Comparison of ENCODE assay signal across 8 mouse cellular contexts in the genomic region with DNA sequence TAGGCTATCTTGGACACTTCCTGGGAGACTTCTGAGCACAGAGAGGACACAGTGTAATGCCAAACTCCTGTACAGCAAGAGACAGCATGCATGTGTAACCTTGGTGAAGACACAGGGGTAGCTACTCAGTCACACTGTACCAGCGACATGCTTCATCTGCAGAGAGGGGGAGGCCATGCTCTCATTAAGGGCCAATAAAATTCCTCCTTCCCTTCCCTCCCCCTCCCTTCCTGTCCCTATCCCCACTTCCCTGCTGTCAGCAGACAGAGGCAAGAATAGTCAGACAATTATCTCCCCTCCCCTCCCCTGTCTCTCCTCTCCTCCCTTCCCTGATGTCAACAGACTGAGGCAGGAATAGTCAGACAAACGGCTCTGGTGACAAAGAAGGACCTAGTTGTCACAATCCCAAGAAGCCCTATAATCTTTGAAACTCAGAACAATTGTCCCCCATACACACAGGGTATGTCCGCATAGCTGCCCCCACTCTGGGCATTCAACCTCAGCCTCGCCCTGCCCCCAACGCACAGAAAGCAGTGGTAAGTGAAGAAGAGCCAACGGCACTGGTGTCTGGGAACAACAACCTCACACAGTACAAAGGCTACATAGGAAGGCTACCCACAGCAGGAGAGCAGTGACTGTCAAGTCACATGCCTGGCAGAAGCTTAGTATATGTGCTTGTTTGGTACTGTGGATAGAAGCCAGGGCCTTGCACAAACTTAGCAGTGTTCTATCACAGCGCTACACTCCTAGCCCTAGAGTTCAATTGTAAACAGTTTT. TPM values are rescaled to one million over a fixed set of nuclear protein-coding genes. Genes with fewer than 3 reads are reported as not detected.
DNase-seq lines count a peak whose midpoint lies in the region; ATAC-seq and TF ChIP-seq lines count a peak whose summit lies in the region.

No protein-coding gene starts in this region.

- peak; percentile 66; the same call in 1 of the 2 replicates for TF ChIP-seq EP300 in heart, adult 2 months (IDR thresholded peaks at IDR 0.05; ENCODE audit: insufficient read depth, low read depth, low read length)

- H3K27me3 ChIP-seq in heart, adult 2 months (ENCODE audit: control insufficient read depth, insufficient read depth, low read length), result no peaks in the 10 kb centered on the region
- no peaks in the 10 kb centered on the region for H3K27me3 ChIP-seq in forebrain, embryonic 16.5 days (replicated peaks; ENCODE audit: control insufficient read depth, insufficient read depth, low read length)
- H3K27me3 ChIP-seq in limb, embryonic 10.5 days (ENCODE audit: low read depth, poor library complexity, severe bottlenecking), result no peaks in the 10 kb centered on the region
- no peaks in the 10 kb centered on the region for H3K27me3 ChIP-seq in myocyte (ENCODE audit: control insufficient read depth, insufficient read depth, insufficient read length)

- 0 out of 2 replicates have a peak, but pooled peaks have one; percentile 10 for TF ChIP-seq POLR2A in heart, adult 2 months (IDR thresholded peaks at IDR 0.05; ENCODE audit: insufficient read depth, low read depth, low read length)
- no peak for TF ChIP-seq POLR2A in myocyte (IDR thresholded peaks at IDR 0.05; ENCODE audit: insufficient read length, low read depth)

- H3K4me3 ChIP-seq in heart, adult 2 months, result no peak overlapping the region
- H3K4me3 ChIP-seq in forebrain, embryonic 16.5 days (replicated peaks; ENCODE audit: low read length), result no peak overlapping the region
- no peak overlapping the region for H3K4me3 ChIP-seq in limb, embryonic 10.5 days
- H3K4me3 ChIP-seq in myocyte, result no peak overlapping the region

- H3K4me1 ChIP-seq in heart, adult 2 months (ENCODE audit: control insufficient read depth, insufficient read depth, low read length), result peaks cover 42% of the 10 kb centered on the region
- H3K4me1 ChIP-seq in forebrain, embryonic 16.5 days (replicated peaks; ENCODE audit: control insufficient read depth, insufficient read depth, low read length), result peaks cover 43% of the 10 kb centered on the region
- H3K4me1 ChIP-seq in limb, embryonic 10.5 days, result peaks cover 39% of the 10 kb centered on the region

- H3K4me2 ChIP-seq in forebrain, embryonic 16.5 days (ENCODE audit: low read length), result no peak overlapping the region
- H3K4me2 ChIP-seq in myocyte (ENCODE audit: low read depth), result peak overlapping the region; percentile 84

- no peak overlapping the region for H3ac ChIP-seq in myocyte (ENCODE audit: control insufficient read depth, insufficient read length)

- intact Hi-C loops in heart, adult 2 months (cut with DNase I), result no loop called here

- DNase-seq in heart, adult 2 months, result peak in 1 of 2 experiments; percentile 49
- DNase-seq in heart, postnatal 4 days, result no peak
- peak; percentile 98 for DNase-seq in adipocyte (ENCODE audit: low spot score)
- DNase-seq in limb, embryonic 10.5 days (ENCODE audit: low spot score), result no peak
- no peak for DNase-seq in ovary, adult 18-20 months (ENCODE audit: low spot score)
- no peak for DNase-seq in thymus, postnatal 10 days (ENCODE audit: low spot score in 2 of 2)

- 20% methylated on average over 7 of the region's 7 CpGs for WGBS in heart, adult 2 months
- 16% methylated on average over 7 of the region's 7 CpGs for WGBS in forebrain, embryonic 16.5 days
- WGBS in limb, embryonic 10.5 days, result 37% methylated on average over 7 of the region's 7 CpGs

- peak; percentile 86 for ATAC-seq in forebrain, embryonic 16.5 days

- TF ChIP-seq CTCF in heart, adult 2 months (IDR thresholded peaks at IDR 0.05), result no peak

- peaks cover 2% of the 10 kb centered on the region; the same call in 1 of the 2 replicates for H3K36me3 ChIP-seq in heart, adult 2 months (ENCODE audit: control insufficient read depth, insufficient read depth, low read length)
- no peaks in the 10 kb centered on the region for H3K36me3 ChIP-seq in forebrain, embryonic 16.5 days (ENCODE audit: control insufficient read depth, insufficient read depth)
- no peaks in the 10 kb centered on the region for H3K36me3 ChIP-seq in limb, embryonic 10.5 days
- no peaks in the 10 kb centered on the region for H3K36me3 ChIP-seq in myocyte (ENCODE audit: control insufficient read depth, insufficient read depth)

- peak overlapping the region; percentile 79 for H3K27ac ChIP-seq in heart, adult 2 months
- H3K27ac ChIP-seq in forebrain, embryonic 16.5 days (ENCODE audit: low read length), result peak overlapping the region; percentile 87
- peak overlapping the region; percentile 58 for H3K27ac ChIP-seq in limb, embryonic 10.5 days

- H3K79me2 ChIP-seq in heart, adult 2 months (replicated peaks; ENCODE audit: control insufficient read depth, insufficient read depth, low read length), result no peaks in the 10 kb centered on the region
- peaks cover 89% of the 10 kb centered on the region for H3K79me2 ChIP-seq in myocyte (ENCODE audit: control insufficient read depth, insufficient read depth)

- peak overlapping the region; percentile 30; the same call in 1 of the 2 replicates for H3K9ac ChIP-seq in heart, adult 2 months (ENCODE audit: low read depth, low read length)
- H3K9ac ChIP-seq in forebrain, embryonic 16.5 days (replicated peaks; ENCODE audit: low read depth, low read length), result 0 out of 2 replicates have a peak overlapping the region, but pooled peaks have one; percentile 28

- H3K9me3 ChIP-seq in forebrain, embryonic 16.5 days (ENCODE audit: control insufficient read depth, low read length), result no peaks in the 10 kb centered on the region
- H3K9me3 ChIP-seq in limb, embryonic 10.5 days (replicated peaks), result no peaks in the 10 kb centered on the region

TF ChIP-seq in myocyte, 11 proteins besides CTCF, POLR2A, EP300 and RAD21:
- no peak for TF ChIP-seq MYOG (IDR thresholded peaks at IDR 0.05; ENCODE audit: control insufficient read depth in 1 of 3, insufficient read depth in 1 of 3, insufficient read length in 2 of 3, low read depth in 2 of 3)
- peak; percentile 48 for TF ChIP-seq USF1 (IDR thresholded peaks at IDR 0.05; ENCODE audit: low read depth)

RNA-seq across cellular contexts. Expression of a gene that starts 28.8 kb away (rescaled TPM):
- 10 to 100 TPM; 14.6 to 16.9 TPM for total RNA-seq in heart, adult 2 months (2021)
- polyA plus RNA-seq in heart, adult 2 months (2012; rRNA removed), result 16.5 and 16.8 TPM in 2 replicates
- total RNA-seq in heart, postnatal 4 days (2021), result 10 to 100 TPM; 27.4 to 31.1 TPM
- polyA plus RNA-seq in forebrain, embryonic 16.5 days (2015; fragmentation: Nextera tagmentation; extraction: Ambion mirVana), result 26.8 and 27.1 TPM in 2 replicates
- polyA plus RNA-seq in limb, embryonic 10.5 days (2016; fragmentation: Nextera tagmentation; extraction: Ambion mirVana), result 17.0 and 18.1 TPM in 2 replicates
- polyA plus RNA-seq in myocyte (2012; fragmentation: generic; extraction: Trizol), result 39.6 TPM

RNA-seq across cellular contexts. Expression of a gene that starts 57.1 kb away (rescaled TPM):
- total RNA-seq in heart, adult 2 months (2021), result under 1 TPM in 1 of 2 experiments, not detected in 1; 0.52 TPM
- 0.49 TPM in 1 of 2 replicates, not detected in the other for polyA plus RNA-seq in heart, adult 2 months (2012; rRNA removed)
- total RNA-seq in heart, postnatal 4 days (2021), result not detected
- 0.81 and 1.3 TPM in 2 replicates for polyA plus RNA-seq in forebrain, embryonic 16.5 days (2015; fragmentation: Nextera tagmentation; extraction: Ambion mirVana)
- not detected in 2 replicates for polyA plus RNA-seq in limb, embryonic 10.5 days (2016; fragmentation: Nextera tagmentation; extraction: Ambion mirVana)
- polyA plus RNA-seq in myocyte (2012; fragmentation: generic; extraction: Trizol), result 0.02 TPM
